Mouse (Mus musculus) gastrocnemius, adult 2 months (tissue): ENCODE results near the gene Pdcd4. TPM values are rescaled to one million over a fixed set of nuclear protein-coding genes. Genes with fewer than 3 reads are reported as not detected.

Source experiments
- DNase-seq: peaks from one replicate; pipeline ENCODE4 v3.0.0; 2022
- H3K27ac ChIP-seq: fragments of 200-600 bp; 2 replicates; pipeline ENCODE4 v1.8.1; 2022; ENCODE audit warnings: mild to moderate bottlenecking
- H3K4me3 ChIP-seq: fragments of 200-600 bp; 2 replicates; pipeline ENCODE4 v1.8.1; 2022; ENCODE audit warnings: mild to moderate bottlenecking, moderate library complexity
- CTCF ChIP-seq: fragments of 200-600 bp; IDR thresholded peaks from 2 replicates; pipeline ENCODE4 v1.8.1; 2022; ENCODE audit warnings: antibody characterized with exemption, mild to moderate bottlenecking, moderate library complexity
- intact Hi-C: fragments of 180-260 bp; cut with DNase I; formaldehyde crosslinking; loops from one replicate; pipeline ENCODE4 v1.15.1; 2025
- long read RNA-seq, 2 experiments: library from polyadenylated mRNA; stranded (forward); transcript quantifications; one replicate each; pipeline ENCODE4 v2.0.0; 2021
- total RNA-seq, 2 experiments: library from RNA; stranded (reverse); gene quantifications; 2 replicates each; pipeline ENCODE4 v1.2.3; 2021

The Pdcd4 gene
- 10 to 100 TPM; 14.8 to 16.8 TPM for total RNA-seq
- long read RNA-seq, experiment 1, partial matches to known transcripts = 0 of 7 reads
- long read RNA-seq, experiment 1, other reads (novel, unspliced or antisense) = 1 of 7 reads
- long read RNA-seq, experiment 2, partial matches to known transcripts = 0 of 11 reads
- long read RNA-seq, experiment 2, other reads (novel, unspliced or antisense) = 3 of 11 reads

GRCm38 (mm10) chr19:53892061-53892460 is at the start of gene Pdcd4:
Gene Pdcd4, plus strand, starts transcription at chr19:53892231.
- no peak for TF ChIP-seq CTCF
- intact Hi-C loops = no loop called here
- Histone ChIP-seq H3K27ac (peak within 1 kb of the TSS; percentile 81), H3K4me3 (no peak within 1 kb of the TSS)
- DNase-seq = peak; percentile 41

GRCm38 (mm10) chr19:53843972-53844371 is 48.1 kb upstream of the Pdcd4 start:
- no peak for TF ChIP-seq CTCF
- intact Hi-C loops = loop anchor here (2.0 to 5.0 kb wide), 2 partner anchors 61 to 83 kb away; no protein-coding TSS in a partner anchor
- H3K4me3 ChIP-seq = no peak overlapping the region
- H3K27ac ChIP-seq = no peak overlapping the region
- DNase-seq = no peak

- Histone ChIP-seq H3K4me3 (no peak overlapping the region), H3K27ac (peak overlapping the region; percentile 71)
- no peak for TF ChIP-seq CTCF
- DNase-seq = no peak
- intact Hi-C loops = loop anchor here (2.0 kb wide), 1 partner anchor 16 kb away; no protein-coding TSS in a partner anchor
These were observed 43.6 kb upstream of the Pdcd4 start for GRCm38 (mm10) chr19:53848272-53848995.

- DNase-seq = peak; percentile 89
- Histone ChIP-seq H3K27ac (peak overlapping the region; percentile 94), H3K4me3 (peak overlapping the region; percentile 64)
- no peak for TF ChIP-seq CTCF
- intact Hi-C loops = no loop called here
These were observed 41.7 kb upstream of the Pdcd4 start for GRCm38 (mm10) chr19:53850166-53850922.

GRCm38 (mm10) chr19:53851352-53851751 is 40.7 kb upstream of the Pdcd4 start:
- intact Hi-C loops = no loop called here
- DNase-seq = peak; percentile 88
- no peak for TF ChIP-seq CTCF
- peak overlapping the region; percentile 64 for H3K4me3 ChIP-seq
- H3K27ac ChIP-seq = peak overlapping the region; percentile 94

GRCm38 (mm10) chr19:53851826-53852698 is 40.0 kb upstream of the Pdcd4 start:
- no peak for TF ChIP-seq CTCF
- intact Hi-C loops = no loop called here
- DNase-seq = no peak
- Histone ChIP-seq H3K4me3 (peak overlapping the region; percentile 64), H3K27ac (peak overlapping the region; percentile 94)

- Histone ChIP-seq H3K27ac (peak overlapping the region; percentile 94), H3K4me3 (peak overlapping the region; percentile 64)
- peak; percentile 48 for DNase-seq
- intact Hi-C loops = no loop called here
- TF ChIP-seq CTCF = no peak
These were observed 39.2 kb upstream of the Pdcd4 start for GRCm38 (mm10) chr19:53852699-53853451.

GRCm38 (mm10) chr19:53854978-53855377 is 37.1 kb upstream of the Pdcd4 start:
- intact Hi-C loops = no loop called here
- DNase-seq = no peak
- no peak for TF ChIP-seq CTCF
- H3K4me3 ChIP-seq = peak overlapping the region; percentile 24; the same call in 1 of the 2 replicates
- H3K27ac ChIP-seq = peak overlapping the region; percentile 25

- DNase-seq = no peak
- H3K4me3 ChIP-seq = no peak overlapping the region
- H3K27ac ChIP-seq = peak overlapping the region; percentile 25; the same call in 1 of the 2 replicates
- intact Hi-C loops = loop anchor here (2.0 kb wide), 1 partner anchor 47 kb away; no protein-coding TSS in a partner anchor
- TF ChIP-seq CTCF = no peak
These were observed 36.2 kb upstream of the Pdcd4 start for GRCm38 (mm10) chr19:53855781-53856180.

- intact Hi-C loops = loop anchor here (2.0 kb wide), 1 partner anchor 46 kb away; no protein-coding TSS in a partner anchor
- peak; percentile 83 for DNase-seq
- Histone ChIP-seq H3K27ac (peak overlapping the region; percentile 90), H3K4me3 (peak overlapping the region; percentile 57)
- no peak for TF ChIP-seq CTCF
These were observed 35.2 kb upstream of the Pdcd4 start for GRCm38 (mm10) chr19:53856794-53857193.

- TF ChIP-seq CTCF = no peak
- Histone ChIP-seq H3K27ac (peak overlapping the region; percentile 90), H3K4me3 (no peak overlapping the region; the same call in 1 of the 2 replicates)
- DNase-seq = no peak
- intact Hi-C loops = loop anchor here (2.0 kb wide), 1 partner anchor 45 kb away; no protein-coding TSS in a partner anchor
These were observed 34.1 kb upstream of the Pdcd4 start for GRCm38 (mm10) chr19:53857962-53858361.
